Mouse (Mus musculus) olfactory bulb, adult 2 months (tissue): ENCODE results near the gene Dpy30. TPM values are rescaled to one million over a fixed set of nuclear protein-coding genes. Genes with fewer than 3 reads are reported as not detected.

Experiments used
- H3K27ac ChIP-seq: fragments of 200-500 bp; 2 replicates; pipeline ENCODE4 v1.5.1; 2012; ENCODE audit warnings: low read depth, low read length; ENCODE audit not compliant: insufficient read depth
- H3K4me1 ChIP-seq: fragments of 200-500 bp; 2 replicates; pipeline ENCODE4 v1.6.1; 2012; ENCODE audit warnings: low read length; ENCODE audit not compliant: control insufficient read depth, insufficient read depth
- H3K4me3 ChIP-seq: fragments of 200-500 bp; 2 replicates; pipeline ENCODE4 v1.5.1; 2012; ENCODE audit warnings: mild to moderate bottlenecking, low read depth, low read length, moderate library complexity; ENCODE audit not compliant: insufficient read depth
- CTCF ChIP-seq: fragments of 200-500 bp; IDR thresholded peaks from 2 replicates; pipeline ENCODE4 v1.5.1; 2012; ENCODE audit warnings: low read depth, mild to moderate bottlenecking, low read length, moderate library complexity; ENCODE audit not compliant: insufficient read depth
- POLR2A ChIP-seq: fragments of 200-500 bp; IDR thresholded peaks from 2 replicates; pipeline ENCODE4 v1.6.1; 2012; ENCODE audit warnings: mild to moderate bottlenecking, low read depth, low read length, moderate library complexity; ENCODE audit not compliant: insufficient read depth
- WGBS: fragments of 180-500 bp; shearing (Covaris S2); methylation state at CpG from one replicate; pipeline ENCODE4 v1.1.7; 2018; 5-methylcytosine and 5-hydroxymethylcytosine counted together
- polyA plus RNA-seq: library from polyadenylated mRNA; stranded (reverse); fragments of >200 nt; gene quantifications from 2 replicates; pipeline ENCODE4 v1.2.4, GENCODE M21; 2012; ENCODE audit warnings: low replicate concordance; ENCODE audit not compliant: missing spikeins, insufficient read depth, insufficient read length

The Dpy30 gene
- polyA plus RNA-seq, 1 experiment: not detected

- Histone ChIP-seq H3K4me3 (no peak overlapping the region), H3K4me1 (peaks cover 11% of the 10 kb centered on the region), H3K27ac (no peak overlapping the region)
- TF ChIP-seq POLR2A (no peak), CTCF (no peak)
- WGBS: 93% methylated on average over 11 of the region's 11 CpGs
Observed at GRCm38 (mm10) chr17:74267415-74268180, 56.1 kb downstream of the Dpy30 start.

DNA sequence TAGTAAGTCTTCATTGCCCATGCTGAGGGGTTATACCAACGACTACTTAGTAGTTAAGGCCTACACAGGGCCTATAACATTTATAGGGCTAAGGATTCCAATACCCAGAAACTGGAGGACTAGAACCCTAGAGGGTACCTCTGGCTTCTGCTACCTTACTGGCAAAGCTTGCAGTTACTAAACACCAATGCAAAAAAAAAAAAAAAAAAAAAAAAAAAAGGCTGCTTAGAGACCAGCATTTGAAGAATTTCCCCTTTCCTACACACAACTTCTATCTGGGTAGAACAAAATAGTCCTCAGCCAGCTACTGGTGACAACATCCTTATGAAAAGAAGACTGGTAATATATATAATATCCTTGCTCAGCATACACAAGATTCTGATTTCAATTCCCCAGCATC lies 58.1 kb downstream of the Dpy30 start:
- WGBS: 72% methylated on average over 1 of the region's 1 CpGs
- Histone ChIP-seq H3K4me1 (peaks cover 8% of the 10 kb centered on the region), H3K4me3 (no peak overlapping the region), H3K27ac (no peak overlapping the region)
- no peak for TF ChIP-seq POLR2A
- TF ChIP-seq CTCF: no peak

DNA sequence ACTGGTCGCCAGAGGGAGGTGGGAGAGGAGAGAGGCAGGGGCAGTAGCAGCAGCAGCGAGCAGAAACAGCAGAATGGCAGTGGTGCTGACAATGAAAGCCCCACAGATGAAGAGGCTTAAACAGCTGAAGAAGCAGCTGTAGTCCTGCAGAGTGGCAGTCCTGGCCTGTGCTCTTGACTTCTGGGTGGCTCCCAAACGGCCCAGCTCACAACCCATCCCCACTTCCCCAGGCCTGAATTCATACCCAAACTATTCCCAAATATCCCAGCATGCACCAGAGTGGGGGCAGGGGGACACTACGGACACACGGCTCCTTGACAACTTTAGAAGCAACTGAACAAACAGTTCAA lies 58.6 kb downstream of the Dpy30 start:
- H3K4me1 ChIP-seq: peaks cover 8% of the 10 kb centered on the region
- 35% methylated on average over 5 of the region's 5 CpGs for WGBS
- no peak for TF ChIP-seq POLR2A
- no peak for TF ChIP-seq CTCF
- no peak overlapping the region for H3K27ac ChIP-seq
- no peak overlapping the region for H3K4me3 ChIP-seq

GRCm38 (mm10) chr17:74264333-74265155 lies 59.2 kb downstream of the Dpy30 start:
- TF ChIP-seq CTCF (no peak), POLR2A (no peak)
- H3K27ac ChIP-seq: no peak overlapping the region
- no peak overlapping the region for H3K4me3 ChIP-seq
- H3K4me1 ChIP-seq: peaks cover 8% of the 10 kb centered on the region
- 60% methylated on average over 3 of the region's 3 CpGs for WGBS

DNA sequence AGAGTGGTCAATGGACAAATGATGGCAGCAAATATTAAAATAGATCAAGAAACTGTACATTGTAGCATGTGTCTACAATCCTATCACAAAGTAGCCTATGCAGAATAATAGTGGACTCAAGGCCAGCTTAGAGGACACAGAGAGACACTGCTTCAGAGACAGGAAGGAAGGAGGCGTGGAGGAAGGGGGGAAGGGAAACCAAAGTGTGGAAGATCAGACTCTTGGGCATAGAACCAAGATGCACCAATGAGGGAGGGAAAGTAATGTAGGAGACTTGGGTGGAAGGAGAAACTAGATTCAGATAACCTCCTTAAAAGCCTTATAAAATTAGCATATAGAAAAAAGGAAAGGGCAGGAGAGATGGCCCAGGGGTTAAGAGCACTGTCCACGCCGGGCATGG lies 61.3 kb downstream of the Dpy30 start:
- TF ChIP-seq POLR2A (no peak), CTCF (no peak)
- 94% methylated on average over 3 of the region's 3 CpGs for WGBS
- Histone ChIP-seq H3K27ac (no peak overlapping the region), H3K4me3 (no peak overlapping the region), H3K4me1 (peaks cover 8% of the 10 kb centered on the region)

Other genes with a start within 250 kb of the Dpy30 start
- gene Memo1, start 28.4 kb downstream of the Dpy30 start, polyA plus RNA-seq: not detected in 2 replicates
- gene Spast, start 15.0 kb upstream of the Dpy30 start, polyA plus RNA-seq: not detected in 2 replicates
- not detected in 2 replicates for gene Slc30a6, start 71.7 kb upstream of the Dpy30 start, polyA plus RNA-seq
- gene Nlrc4, start 135.2 kb upstream of the Dpy30 start, polyA plus RNA-seq: not detected in 2 replicates
- gene Yipf4, start 165.5 kb upstream of the Dpy30 start, polyA plus RNA-seq: not detected in 2 replicates
- gene Birc6, start 204.4 kb upstream of the Dpy30 start, polyA plus RNA-seq: 49.8 and 211 TPM in 2 replicates